Mouse (Mus musculus): ENCODE measurements around the gene Gm3411.
"Not testable (repeated sequence)": the region's sequence is repeated elsewhere in the genome, so short reads cannot be mapped to it uniquely, and the experiment has no call there.

Gm3411 gene

DNA sequence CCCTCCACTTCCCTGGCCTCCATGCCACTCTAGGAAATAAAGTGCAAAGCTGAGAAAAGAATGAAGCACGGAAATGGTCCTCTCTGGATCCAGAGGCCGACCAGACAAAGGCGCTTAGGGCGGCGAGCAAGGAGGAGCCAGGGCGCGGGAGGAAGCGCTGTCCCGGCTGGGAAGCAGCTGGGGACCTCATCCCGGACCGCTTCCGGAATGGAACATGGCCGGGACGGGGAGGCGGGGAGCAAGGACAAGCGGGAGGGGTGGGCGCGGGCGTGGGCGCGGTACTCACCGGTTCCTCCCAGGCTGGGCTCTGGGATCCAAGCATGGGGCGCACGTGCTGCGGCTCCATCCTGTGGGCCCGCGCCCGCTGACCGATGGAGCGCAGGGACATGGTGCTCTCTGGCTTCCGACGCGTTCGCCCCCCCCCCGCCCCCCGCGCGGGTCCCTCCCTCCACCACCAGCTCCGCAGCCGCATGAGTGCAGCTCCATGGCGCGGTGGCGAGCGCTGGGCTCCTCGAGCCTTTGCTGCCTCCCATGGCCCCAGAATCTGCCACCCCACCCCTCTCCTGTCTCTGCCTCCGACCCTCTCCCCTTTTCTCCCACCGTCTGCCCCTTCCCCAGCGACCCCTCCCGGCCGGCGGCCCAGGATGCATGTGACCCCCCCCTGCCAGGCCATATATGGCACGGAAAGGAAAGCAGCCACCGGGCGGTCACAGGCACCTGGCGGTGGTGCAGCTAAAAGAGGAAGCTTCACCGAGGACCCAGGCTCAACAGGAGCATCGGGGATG is at the start of gene Gm3411:
Gene Gm3411, minus strand, starts transcription at position 320 of the 785 bp plus-strand sequence.
- peak in 1 of 2 experiments; percentile 0 for DNase-seq (ENCODE audit: low read depth in 1 of 2, low spot score in 2 of 2)

DNA sequence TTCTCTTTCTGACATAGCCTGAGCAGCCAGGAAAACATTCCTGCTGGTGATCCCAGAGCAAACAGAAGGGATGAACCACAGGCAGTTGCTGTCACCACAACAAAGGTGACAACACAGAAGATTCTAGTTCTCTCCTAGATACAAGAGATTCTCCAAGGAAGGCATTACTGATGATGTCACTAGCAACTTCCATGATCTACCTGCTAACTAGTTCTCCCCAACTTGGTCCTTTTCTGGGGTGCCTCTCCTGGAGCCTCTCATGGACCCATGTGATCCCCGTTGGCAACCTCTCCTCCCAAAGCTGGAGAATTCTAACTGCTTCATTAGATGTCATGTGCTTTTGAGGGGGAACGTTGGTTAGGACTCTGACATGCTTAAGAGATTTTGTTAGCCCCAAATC is 17.7 kb upstream of the Gm3411 start, which contains the start of gene Gm21103:
Gene Gm21103, minus strand, starts transcription at position 101 of the 400 bp plus-strand sequence.
- not testable (repeated sequence) for DNase-seq (ENCODE audit: low read depth in 1 of 2, low spot score in 2 of 2)

DNA sequence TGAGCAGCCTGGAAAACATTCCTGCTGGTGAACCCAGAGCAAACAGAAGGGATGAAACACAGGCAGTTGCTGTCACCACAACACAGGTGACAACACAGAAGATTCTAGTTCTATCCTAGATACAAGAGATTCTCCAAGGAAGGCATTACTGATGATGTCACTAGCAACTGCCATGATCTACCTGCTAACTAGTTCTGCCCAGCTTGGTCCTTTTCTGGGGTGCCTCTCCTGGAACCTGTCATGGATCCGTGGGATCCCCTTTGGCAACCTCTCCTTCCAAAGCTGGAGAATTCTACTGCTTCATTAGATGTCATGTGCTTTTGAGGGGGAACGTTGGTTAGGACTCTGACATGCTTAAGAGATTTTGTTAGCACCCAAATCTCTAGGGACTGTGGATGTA is 67.9 kb downstream of the Gm3411 start, which contains the start of gene Gm21560:
Gene Gm21560, minus strand, starts transcription at position 101 of the 400 bp plus-strand sequence.
- not testable (repeated sequence) for DNase-seq (ENCODE audit: low read depth in 1 of 2, low spot score in 2 of 2)
